Mouse (Mus musculus) embryonic facial prominence, embryonic 10.5 days (tissue): ENCODE results near the gene Atat1. TPM values are rescaled to one million over a fixed set of nuclear protein-coding genes. Genes with fewer than 3 reads are reported as not detected.
A peak's percentile ranks its signal among the peaks of the same experiment; 100 is the strongest.

Experiments
- microRNA counts: library from miRNA; unstranded; fragments of <30 nt; microRNA quantifications from one replicate; lab custom pipeline; 2017
- microRNA-seq: library from miRNA; unstranded; fragments of <30 nt; microRNA quantifications from one replicate; pipeline ENCODE4, GENCODE M21; 2017
- polyA plus RNA-seq: library from polyadenylated mRNA; unstranded; fragments of >200 nt; fragmentation: Nextera tagmentation; extraction: Ambion mirVana; gene quantifications from 2 replicates; pipeline ENCODE4 v1.2.1, GENCODE M21; 2016

Atat1 gene
- polyA plus RNA-seq, 1 experiment from 2014 or later: 130 TPM

MicroRNA genes within 50 kb of the gene (microRNA counts, 519-probe panel; counts per million panel counts)
- microRNA mmu-miR-1894-3p (lab: Ali Mortazavi, UCI) (188 counts per million, percentile 57 among the panel's probes with 10 or more counts), microRNA mmu-miR-1894-5p (lab: Ali Mortazavi, UCI) (188 counts per million, percentile 57 among the panel's probes with 10 or more counts)

Small RNA genes within 50 kb of the gene (microRNA-seq; reads per million reads assigned to microRNA genes)
- gene Gm28033: 1.2 reads per million
- not detected for gene Mir1894

Other genes starting within 250 kb of the Atat1 start
- gene Vars2, start 242.5 kb downstream of the Atat1 start, polyA plus RNA-seq: 19.9 and 22.0 TPM in 2 replicates
- 57.6 and 61.4 TPM in 2 replicates for gene Gtf2h4, start 236.3 kb downstream of the Atat1 start, polyA plus RNA-seq
- gene Ddr1, start 205.5 kb downstream of the Atat1 start, polyA plus RNA-seq: 49.1 and 65.3 TPM in 2 replicates
- gene Ier3, start 88.4 kb downstream of the Atat1 start, polyA plus RNA-seq: 3.7 and 4.4 TPM in 2 replicates
- gene Flot1, start 86.8 kb downstream of the Atat1 start, polyA plus RNA-seq: 45.9 and 49.2 TPM in 2 replicates
- 1,654 and 1,662 TPM in 2 replicates for gene Tubb5, start 71.8 kb downstream of the Atat1 start, polyA plus RNA-seq
- 18.4 and 21.2 TPM in 2 replicates for gene Mdc1, start 68.6 kb downstream of the Atat1 start, polyA plus RNA-seq
- gene Nrm, start 48.8 kb downstream of the Atat1 start, polyA plus RNA-seq: 64.6 and 65.1 TPM in 2 replicates
- gene Ppp1r18, start 44.5 kb downstream of the Atat1 start, polyA plus RNA-seq: 27.4 and 29.7 TPM in 2 replicates
- 52.6 and 60.7 TPM in 2 replicates for gene Dhx16, start 30.3 kb downstream of the Atat1 start, polyA plus RNA-seq
- 27.5 and 28.6 TPM in 2 replicates for gene 2310061I04Rik, start 12.6 kb downstream of the Atat1 start, polyA plus RNA-seq
- 96.0 and 96.3 TPM in 2 replicates for gene Mrps18b, start 6.3 kb upstream of the Atat1 start, polyA plus RNA-seq
- 59.7 and 61.2 TPM in 2 replicates for gene Ppp1r10, start 6.4 kb upstream of the Atat1 start, polyA plus RNA-seq
- gene Abcf1, start 59.7 kb upstream of the Atat1 start, polyA plus RNA-seq: 116 and 120 TPM in 2 replicates
- gene Gnl1, start 69.8 kb upstream of the Atat1 start, polyA plus RNA-seq: 61.1 and 62.1 TPM in 2 replicates
- gene Prr3, start 70.2 kb upstream of the Atat1 start, polyA plus RNA-seq: 44.0 and 47.2 TPM in 2 replicates
- 4.8 and 5.0 TPM in 2 replicates for gene H2-T24, start 110.5 kb upstream of the Atat1 start, polyA plus RNA-seq
- gene H2-T23, start 122.8 kb upstream of the Atat1 start, polyA plus RNA-seq: 1.8 and 2.3 TPM in 2 replicates
- 7.4 and 9.0 TPM in 2 replicates for gene H2-T22, start 132.7 kb upstream of the Atat1 start, polyA plus RNA-seq
- not detected in 2 replicates for gene Gm6034, start 132.9 kb upstream of the Atat1 start, polyA plus RNA-seq
- gene Gm11127, start 148.3 kb upstream of the Atat1 start, polyA plus RNA-seq: not detected in 2 replicates
- gene Gm19684, start 211.6 kb upstream of the Atat1 start, polyA plus RNA-seq: not detected in 2 replicates
- gene Gm7030, start 219.3 kb upstream of the Atat1 start, polyA plus RNA-seq: not detected in 2 replicates